Mouse (Mus musculus): ENCODE measurements at regions not wholly inside any gene's neighbourhood (a gene's known extent, or its start where the extent isn't known, plus 50 kb on each side); places are given as distances from the start of the nearest gene placed in this dataset.
"Not testable (repeated sequence)": the region's sequence is repeated elsewhere in the genome, so short reads cannot be mapped to it uniquely, and the experiment has no call there.

GRCm38 (mm10) chr8:89507639-89508038 is 463.7 kb upstream of the Sall1 start:
- H3K9me3 ChIP-seq (replicated peaks; ENCODE audit: control insufficient read depth, low read length) = no peaks in the 10 kb centered on the region
- no peaks in the 10 kb centered on the region for H3K36me3 ChIP-seq (replicated peaks; ENCODE audit: control insufficient read depth, insufficient read depth, low read depth, low read length)
- no peak for DNase-seq (ENCODE audit: low spot score)
- no peaks in the 10 kb centered on the region for H3K4me1 ChIP-seq (ENCODE audit: control insufficient read depth, insufficient read depth, low read length)
- WGBS = 56% methylated on average over 6 of the region's 6 CpGs
- H3K4me2 ChIP-seq (ENCODE audit: low read depth, low read length) = no peak overlapping the region
- H3K27ac ChIP-seq (replicated peaks; ENCODE audit: low read depth, low read length) = no peak overlapping the region
- no peak for ATAC-seq (replicated peaks; ENCODE audit: insufficient number of reproducible peaks, low FRiP score, low TSS enrichment, low read depth)
- H3K9ac ChIP-seq (replicated peaks; ENCODE audit: low read length) = no peak overlapping the region
- H3K27me3 ChIP-seq (ENCODE audit: control insufficient read depth, insufficient read depth, low read length) = no peaks in the 10 kb centered on the region
- no peak overlapping the region for H3K4me3 ChIP-seq (ENCODE audit: low read depth, low read length)

- no peak for DNase-seq (ENCODE audit: low spot score)
- WGBS = 80% methylated on average over 4 of the region's 4 CpGs
Measured at GRCm38 (mm10) chr8:89503545-89504234, 459.7 kb upstream of the Sall1 start.

GRCm38 (mm10) chr8:89503030-89503429 is 459.1 kb upstream of the Sall1 start:
- no peak for DNase-seq (ENCODE audit: low spot score)
- ATAC-seq (replicated peaks; ENCODE audit: insufficient number of reproducible peaks, low FRiP score, low TSS enrichment, low read depth) = no peak
- Histone ChIP-seq H3K4me3 (ENCODE audit: low read depth, low read length) (no peak overlapping the region), H3K4me2 (ENCODE audit: low read depth, low read length) (no peak overlapping the region), H3K27ac (replicated peaks; ENCODE audit: low read depth, low read length) (no peak overlapping the region), H3K4me1 (ENCODE audit: control insufficient read depth, insufficient read depth, low read length) (no peaks in the 10 kb centered on the region), H3K36me3 (replicated peaks; ENCODE audit: control insufficient read depth, insufficient read depth, low read depth, low read length) (no peaks in the 10 kb centered on the region), H3K27me3 (ENCODE audit: control insufficient read depth, insufficient read depth, low read length) (no peaks in the 10 kb centered on the region), H3K9ac (replicated peaks; ENCODE audit: low read length) (no peak overlapping the region), H3K9me3 (replicated peaks; ENCODE audit: control insufficient read depth, low read length) (no peaks in the 10 kb centered on the region)
- 91% methylated on average over 6 of the region's 6 CpGs for WGBS

More at GRCm38 (mm10) chr8:89503545-89504234, 459.7 kb upstream of the Sall1 start:
- H3K36me3 ChIP-seq (replicated peaks; ENCODE audit: control insufficient read depth, insufficient read depth, low read depth, low read length) = no peaks in the 10 kb centered on the region
- no peak overlapping the region for H3K4me3 ChIP-seq (ENCODE audit: low read depth, low read length)
- no peaks in the 10 kb centered on the region for H3K27me3 ChIP-seq (ENCODE audit: control insufficient read depth, insufficient read depth, low read length)
- no peaks in the 10 kb centered on the region for H3K4me1 ChIP-seq (ENCODE audit: control insufficient read depth, insufficient read depth, low read length)
- no peaks in the 10 kb centered on the region for H3K9me3 ChIP-seq (replicated peaks; ENCODE audit: control insufficient read depth, low read length)
- H3K9ac ChIP-seq (replicated peaks; ENCODE audit: low read length) = no peak overlapping the region
- no peak for ATAC-seq (replicated peaks; ENCODE audit: insufficient number of reproducible peaks, low FRiP score, low TSS enrichment, low read depth)
- no peak overlapping the region for H3K27ac ChIP-seq (replicated peaks; ENCODE audit: low read depth, low read length)
- H3K4me2 ChIP-seq (ENCODE audit: low read depth, low read length) = no peak overlapping the region

- Histone ChIP-seq H3K27me3 (ENCODE audit: control insufficient read depth, insufficient read depth, low read length) (no peaks in the 10 kb centered on the region), H3K36me3 (replicated peaks; ENCODE audit: control insufficient read depth, insufficient read depth, low read depth, low read length) (no peaks in the 10 kb centered on the region), H3K4me3 (ENCODE audit: low read depth, low read length) (no peak overlapping the region), H3K9me3 (replicated peaks; ENCODE audit: control insufficient read depth, low read length) (no peaks in the 10 kb centered on the region), H3K27ac (replicated peaks; ENCODE audit: low read depth, low read length) (no peak overlapping the region), H3K4me1 (ENCODE audit: control insufficient read depth, insufficient read depth, low read length) (no peaks in the 10 kb centered on the region), H3K4me2 (ENCODE audit: low read depth, low read length) (no peak overlapping the region), H3K9ac (replicated peaks; ENCODE audit: low read length) (no peak overlapping the region)
- ATAC-seq (replicated peaks; ENCODE audit: insufficient number of reproducible peaks, low FRiP score, low TSS enrichment, low read depth) (no peak), DNase-seq (ENCODE audit: low spot score) (no peak)
- 88% methylated on average over 6 of the region's 6 CpGs for WGBS
Measured at GRCm38 (mm10) chr8:89501756-89502155, 457.8 kb upstream of the Sall1 start.

- Histone ChIP-seq H3K27me3 (ENCODE audit: control insufficient read depth, insufficient read depth, low read length) (no peaks in the 10 kb centered on the region), H3K4me3 (ENCODE audit: low read depth, low read length) (no peak overlapping the region), H3K4me1 (ENCODE audit: control insufficient read depth, insufficient read depth, low read length) (no peaks in the 10 kb centered on the region), H3K4me2 (ENCODE audit: low read depth, low read length) (no peak overlapping the region), H3K9ac (replicated peaks; ENCODE audit: low read length) (no peak overlapping the region), H3K9me3 (replicated peaks; ENCODE audit: control insufficient read depth, low read length) (no peaks in the 10 kb centered on the region), H3K27ac (replicated peaks; ENCODE audit: low read depth, low read length) (no peak overlapping the region), H3K36me3 (replicated peaks; ENCODE audit: control insufficient read depth, insufficient read depth, low read depth, low read length) (no peaks in the 10 kb centered on the region)
- 70% methylated on average over 6 of the region's 6 CpGs for WGBS
- DNase-seq (ENCODE audit: low spot score) = no peak
- no peak for ATAC-seq (replicated peaks; ENCODE audit: insufficient number of reproducible peaks, low FRiP score, low TSS enrichment, low read depth)
Measured at GRCm38 (mm10) chr8:89499831-89500230, 455.9 kb upstream of the Sall1 start.

GRCm38 (mm10) chr8:89498088-89498695 is 454.2 kb upstream of the Sall1 start:
- Histone ChIP-seq H3K27ac (replicated peaks; ENCODE audit: low read depth, low read length) (no peak overlapping the region), H3K9me3 (replicated peaks; ENCODE audit: control insufficient read depth, low read length) (no peaks in the 10 kb centered on the region), H3K4me3 (ENCODE audit: low read depth, low read length) (no peak overlapping the region), H3K27me3 (ENCODE audit: control insufficient read depth, insufficient read depth, low read length) (no peaks in the 10 kb centered on the region; the same call in 1 of the 2 replicates), H3K4me2 (ENCODE audit: low read depth, low read length) (no peak overlapping the region), H3K4me1 (ENCODE audit: control insufficient read depth, insufficient read depth, low read length) (no peaks in the 10 kb centered on the region), H3K36me3 (replicated peaks; ENCODE audit: control insufficient read depth, insufficient read depth, low read depth, low read length) (no peaks in the 10 kb centered on the region), H3K9ac (replicated peaks; ENCODE audit: low read length) (no peak overlapping the region)
- no peak for ATAC-seq (replicated peaks; ENCODE audit: insufficient number of reproducible peaks, low FRiP score, low TSS enrichment, low read depth)
- peak; percentile 66 for DNase-seq (ENCODE audit: low spot score)
- WGBS = 24% methylated on average over 6 of the region's 6 CpGs

- H3K27ac ChIP-seq (replicated peaks; ENCODE audit: low read depth, low read length) = no peak overlapping the region
- no peaks in the 10 kb centered on the region for H3K4me1 ChIP-seq (ENCODE audit: control insufficient read depth, insufficient read depth, low read length)
- H3K36me3 ChIP-seq (replicated peaks; ENCODE audit: control insufficient read depth, insufficient read depth, low read depth, low read length) = no peaks in the 10 kb centered on the region
- no peak overlapping the region for H3K4me2 ChIP-seq (ENCODE audit: low read depth, low read length)
- no peak overlapping the region for H3K4me3 ChIP-seq (ENCODE audit: low read depth, low read length)
- DNase-seq (ENCODE audit: low spot score) (no peak), ATAC-seq (replicated peaks; ENCODE audit: insufficient number of reproducible peaks, low FRiP score, low TSS enrichment, low read depth) (no peak)
- no peaks in the 10 kb centered on the region; the same call in 1 of the 2 replicates for H3K27me3 ChIP-seq (ENCODE audit: control insufficient read depth, insufficient read depth, low read length)
- H3K9me3 ChIP-seq (replicated peaks; ENCODE audit: control insufficient read depth, low read length) = no peaks in the 10 kb centered on the region
- H3K9ac ChIP-seq (replicated peaks; ENCODE audit: low read length) = no peak overlapping the region
Measured at GRCm38 (mm10) chr8:89492336-89492735, 448.4 kb upstream of the Sall1 start.

- 68% methylated on average over 1 of the region's 1 CpGs for WGBS
- not testable (repeated sequence) for H3K27me3 ChIP-seq (ENCODE audit: control insufficient read depth, insufficient read depth, low read length); ATAC-seq (replicated peaks; ENCODE audit: insufficient number of reproducible peaks, low FRiP score, low TSS enrichment, low read depth)
Measured at GRCm38 (mm10) chr8:89482481-89482880, 438.5 kb upstream of the Sall1 start.

More at GRCm38 (mm10) chr8:89482481-89482880, 438.5 kb upstream of the Sall1 start:
- H3K4me2 ChIP-seq (ENCODE audit: low read depth, low read length); H3K4me1 ChIP-seq (ENCODE audit: control insufficient read depth, insufficient read depth, low read length); H3K36me3 ChIP-seq (replicated peaks; ENCODE audit: control insufficient read depth, insufficient read depth, low read depth, low read length); H3K27ac ChIP-seq (replicated peaks; ENCODE audit: low read depth, low read length); H3K9me3 ChIP-seq (replicated peaks; ENCODE audit: control insufficient read depth, low read length); H3K9ac ChIP-seq (replicated peaks; ENCODE audit: low read length); H3K4me3 ChIP-seq (ENCODE audit: low read depth, low read length): not testable (repeated sequence)
- peak; percentile 16 for DNase-seq (ENCODE audit: low spot score)
